Mouse (Mus musculus) kidney, embryonic 14.5 days (tissue): ENCODE measurements around the gene Hsph1. TPM values are rescaled to one million over a fixed set of nuclear protein-coding genes. Genes with fewer than 3 reads are reported as not detected.
A peak's percentile ranks its signal among the peaks of the same experiment; 100 is the strongest.

Experiments
- ATAC-seq: fragments of 200-750 bp; cut with Nextera tagmentation; 2 replicates; pipeline ENCODE4 v1.8.0; 2017; ENCODE audit warnings: moderate number of reproducible peaks, mild to moderate bottlenecking, moderate TSS enrichment, moderate library complexity; ENCODE audit not compliant: low FRiP score, low TSS enrichment
- H3K27ac ChIP-seq: fragments of 300-500 bp; sonication (generic); 2 replicates; pipeline ENCODE4 v1.5.1; 2014; ENCODE audit warnings: low read depth, mild to moderate bottlenecking, low read length, moderate library complexity, mixed read lengths
- H3K27me3 ChIP-seq: fragments of 300-500 bp; sonication (generic); 2 replicates; pipeline ENCODE4 v1.6.1; 2014; ENCODE audit warnings: mild to moderate bottlenecking, low read length; ENCODE audit not compliant: control insufficient read depth, insufficient read depth
- H3K36me3 ChIP-seq: fragments of 300-500 bp; sonication (generic); 2 replicates; pipeline ENCODE4 v1.6.1; 2014; ENCODE audit warnings: low read length, mixed read lengths; ENCODE audit not compliant: control insufficient read depth, insufficient read depth
- H3K4me1 ChIP-seq: fragments of 300-500 bp; sonication (generic); 2 replicates; pipeline ENCODE4 v1.6.1; 2014; ENCODE audit warnings: low read length, mixed read lengths; ENCODE audit not compliant: control insufficient read depth, insufficient read depth
- H3K4me2 ChIP-seq: fragments of 300-500 bp; sonication (generic); replicated peaks from 2 replicates; pipeline ENCODE4 v1.6.1; 2014; ENCODE audit warnings: low read depth, mild to moderate bottlenecking, low read length
- H3K4me3 ChIP-seq: fragments of 300-500 bp; sonication (generic); 2 replicates; pipeline ENCODE4 v1.5.1; 2014; ENCODE audit warnings: mild to moderate bottlenecking, low read length
- H3K9ac ChIP-seq: fragments of 300-500 bp; sonication (generic); 2 replicates; pipeline ENCODE4 v1.6.1; 2014; ENCODE audit warnings: low read depth, mild to moderate bottlenecking, low read length, moderate library complexity
- H3K9me3 ChIP-seq: fragments of 300-500 bp; sonication (generic); 2 replicates; pipeline ENCODE4 v1.6.1; 2016; ENCODE audit warnings: low read length; ENCODE audit not compliant: control insufficient read depth
- WGBS: fragments of 180-500 bp; shearing (Covaris S2); extraction: QIAGEN DNeasy Blood & Tissue Kit; methylation state at CpG from one replicate; pipeline ENCODE4 v1.1.7; 2014; 5-methylcytosine and 5-hydroxymethylcytosine counted together
- polyA plus RNA-seq: library from polyadenylated mRNA; unstranded; fragments of >200 nt; fragmentation: Nextera tagmentation; extraction: Ambion mirVana; gene quantifications from 2 replicates; pipeline ENCODE4 v1.2.1, GENCODE M21; 2014

Hsph1 gene
- polyA plus RNA-seq, 1 experiment from 2014 or later = 68.4 TPM

- WGBS = 94% methylated on average over 3 of the region's 3 CpGs
These were observed 10.6 kb downstream of the Hsph1 start for GRCm38 (mm10) chr5:149625547-149625946.

GRCm38 (mm10) chr5:149623815-149624675 is 12.1 kb downstream of the Hsph1 start:
- Histone ChIP-seq H3K4me1 (no peaks in the 10 kb centered on the region), H3K4me3 (no peak overlapping the region), H3K36me3 (peaks cover 92% of the 10 kb centered on the region), H3K27me3 (no peaks in the 10 kb centered on the region), H3K9me3 (no peaks in the 10 kb centered on the region), H3K4me2 (no peak overlapping the region), H3K9ac (no peak overlapping the region), H3K27ac (no peak overlapping the region)
- 83% methylated on average over 8 of the region's 8 CpGs for WGBS
- ATAC-seq = no peak

More at GRCm38 (mm10) chr5:149625547-149625946, 10.6 kb downstream of the Hsph1 start:
- Histone ChIP-seq H3K9me3 (no peaks in the 10 kb centered on the region), H3K27me3 (no peaks in the 10 kb centered on the region), H3K27ac (no peak overlapping the region), H3K4me2 (no peak overlapping the region), H3K36me3 (peaks cover 92% of the 10 kb centered on the region), H3K4me3 (no peak overlapping the region), H3K4me1 (no peaks in the 10 kb centered on the region), H3K9ac (no peak overlapping the region)
- ATAC-seq = no peak

GRCm38 (mm10) chr5:149622644-149623043 is 13.5 kb downstream of the Hsph1 start:
- H3K4me3 ChIP-seq = no peak overlapping the region
- H3K27ac ChIP-seq = no peak overlapping the region
- no peaks in the 10 kb centered on the region for H3K9me3 ChIP-seq
- no peaks in the 10 kb centered on the region for H3K4me1 ChIP-seq
- 54% methylated on average over 6 of the region's 6 CpGs for whole genome bisulfite sequencing
- H3K4me2 ChIP-seq = no peak overlapping the region
- peaks cover 94% of the 10 kb centered on the region for H3K36me3 ChIP-seq
- ATAC-seq = no peak
- no peak overlapping the region for H3K9ac ChIP-seq
- H3K27me3 ChIP-seq = no peaks in the 10 kb centered on the region

- ATAC-seq = no peak
- no peak overlapping the region for H3K4me3 ChIP-seq
- H3K27me3 ChIP-seq = no peaks in the 10 kb centered on the region
- no peaks in the 10 kb centered on the region for H3K9me3 ChIP-seq
- H3K36me3 ChIP-seq = peaks cover 94% of the 10 kb centered on the region
- no peak overlapping the region for H3K9ac ChIP-seq
- H3K4me2 ChIP-seq = no peak overlapping the region
- 63% methylated on average over 7 of the region's 7 CpGs for WGBS
- no peaks in the 10 kb centered on the region for H3K4me1 ChIP-seq
- H3K27ac ChIP-seq = no peak overlapping the region
These were observed 14.0 kb downstream of the Hsph1 start for GRCm38 (mm10) chr5:149622152-149622551.

GRCm38 (mm10) chr5:149617776-149618425 is 18.3 kb downstream of the Hsph1 start:
- no peaks in the 10 kb centered on the region for H3K4me1 ChIP-seq
- no peak overlapping the region for H3K4me2 ChIP-seq
- H3K36me3 ChIP-seq = peaks cover 86% of the 10 kb centered on the region
- H3K4me3 ChIP-seq = no peak overlapping the region
- WGBS = 93% methylated on average over 6 of the region's 6 CpGs
- no peaks in the 10 kb centered on the region for H3K9me3 ChIP-seq
- no peaks in the 10 kb centered on the region for H3K27me3 ChIP-seq
- no peak for ATAC-seq
- no peak overlapping the region for H3K27ac ChIP-seq
- no peak overlapping the region for H3K9ac ChIP-seq

- H3K27me3 ChIP-seq = no peaks in the 10 kb centered on the region
- no peak for ATAC-seq
- H3K9ac ChIP-seq = no peak overlapping the region
- no peaks in the 10 kb centered on the region for H3K9me3 ChIP-seq
- no peak overlapping the region for H3K4me3 ChIP-seq
- WGBS = 89% methylated on average over 10 of the region's 10 CpGs
- no peak overlapping the region for H3K27ac ChIP-seq
- peaks cover 75% of the 10 kb centered on the region for H3K36me3 ChIP-seq
- H3K4me1 ChIP-seq = no peaks in the 10 kb centered on the region; the same call in 1 of the 2 replicates
- no peak overlapping the region for H3K4me2 ChIP-seq
These were observed 19.4 kb downstream of the Hsph1 start for GRCm38 (mm10) chr5:149616817-149617216.

GRCm38 (mm10) chr5:149616138-149616537 is 20.0 kb downstream of the Hsph1 start:
- Histone ChIP-seq H3K9ac (no peak overlapping the region), H3K27me3 (no peaks in the 10 kb centered on the region), H3K9me3 (no peaks in the 10 kb centered on the region), H3K4me3 (no peak overlapping the region), H3K36me3 (peaks cover 69% of the 10 kb centered on the region), H3K4me2 (no peak overlapping the region), H3K4me1 (no peaks in the 10 kb centered on the region; the same call in 1 of the 2 replicates), H3K27ac (no peak overlapping the region)
- no peak for ATAC-seq
- 74% methylated on average over 1 of the region's 1 CpGs for WGBS

GRCm38 (mm10) chr5:149612740-149613139 is 23.4 kb downstream of the Hsph1 start:
- Histone ChIP-seq H3K27ac (no peak overlapping the region), H3K27me3 (no peaks in the 10 kb centered on the region), H3K4me3 (no peak overlapping the region), H3K4me2 (no peak overlapping the region), H3K36me3 (peaks cover 36% of the 10 kb centered on the region), H3K9me3 (no peaks in the 10 kb centered on the region), H3K9ac (no peak overlapping the region), H3K4me1 (no peaks in the 10 kb centered on the region; the same call in 1 of the 2 replicates)
- no peak for ATAC-seq
- WGBS = 61% methylated on average over 10 of the region's 10 CpGs

- no peaks in the 10 kb centered on the region for H3K9me3 ChIP-seq
- H3K4me3 ChIP-seq = no peak overlapping the region
- H3K4me2 ChIP-seq = no peak overlapping the region
- H3K9ac ChIP-seq = no peak overlapping the region
- H3K27ac ChIP-seq = no peak overlapping the region
- H3K36me3 ChIP-seq = peaks cover 30% of the 10 kb centered on the region
- H3K4me1 ChIP-seq = no peaks in the 10 kb centered on the region; the same call in 1 of the 2 replicates
- no peaks in the 10 kb centered on the region for H3K27me3 ChIP-seq
- 0 out of 2 replicates have a peak, but pooled peaks have one; percentile 19 for ATAC-seq
- WGBS = 66% methylated on average over 3 of the region's 3 CpGs
These were observed 24.0 kb downstream of the Hsph1 start for GRCm38 (mm10) chr5:149612165-149612518.
